Mouse (Mus musculus): ENCODE results near the gene Agfg1. TPM values are rescaled to one million over a fixed set of nuclear protein-coding genes. Genes with fewer than 3 reads are reported as not detected.
A peak's percentile ranks its signal among the peaks of the same experiment; 100 is the strongest.

Gene Agfg1
- polyA plus RNA-seq, 1 experiment from 2014 or later, result 28.1 TPM

DNA sequence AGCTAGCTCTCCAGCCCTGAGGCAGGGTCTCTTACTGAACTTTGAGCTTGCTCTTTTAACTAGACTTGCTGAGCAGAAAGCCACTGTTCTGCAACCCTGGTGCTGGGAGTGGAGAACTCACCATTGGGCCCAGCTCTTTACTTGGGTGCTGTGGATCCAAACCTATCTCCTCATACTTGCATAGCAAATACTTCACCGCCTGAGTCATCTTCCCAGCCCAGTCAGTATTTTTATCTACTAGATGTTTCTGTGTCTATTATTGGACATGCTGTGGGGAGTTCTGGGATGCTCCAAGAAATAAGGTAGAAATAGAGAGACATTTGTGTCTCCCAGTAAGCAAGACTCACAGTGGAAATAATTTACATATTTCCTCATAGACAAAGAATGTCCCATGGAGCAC lies 35.2 kb upstream of the Agfg1 start:
- Histone ChIP-seq H3K27ac (no peak overlapping the region), H3K4me2 (no peak overlapping the region), H3K4me1 (peaks cover 7% of the 10 kb centered on the region), H3K27me3 (no peaks in the 10 kb centered on the region), H3K36me3 (no peaks in the 10 kb centered on the region), H3K4me3 (no peak overlapping the region), H3K9ac (no peak overlapping the region), H3K9me3 (no peaks in the 10 kb centered on the region)
- 93% methylated on average over 1 of the region's 1 CpGs for WGBS
- ATAC-seq (ENCODE audit: insufficient number of reproducible peaks, insufficient read depth, low FRiP score, low TSS enrichment, low read depth), result no peak

DNA sequence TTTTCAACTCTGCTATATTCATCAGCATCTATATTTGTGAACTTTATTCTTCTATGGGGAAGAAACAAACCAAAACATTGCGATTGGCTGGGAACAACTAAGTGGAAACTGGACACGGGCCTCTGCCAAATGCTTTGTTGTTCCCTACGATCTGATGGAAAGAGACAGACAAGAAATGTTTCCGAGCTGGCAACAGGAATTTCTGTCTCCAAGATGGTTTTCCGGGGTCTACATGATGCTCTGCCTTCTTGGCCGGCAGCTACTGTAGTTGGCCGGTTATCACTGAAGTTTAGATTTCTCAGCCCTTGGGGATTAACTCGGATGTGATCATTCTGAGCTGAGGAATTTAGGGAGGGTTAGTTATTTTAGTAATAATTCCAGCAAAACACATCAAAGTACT lies 32.9 kb upstream of the Agfg1 start:
- Histone ChIP-seq H3K4me1 (peaks cover 10% of the 10 kb centered on the region), H3K4me2 (no peak overlapping the region), H3K27me3 (no peaks in the 10 kb centered on the region), H3K27ac (no peak overlapping the region), H3K9ac (no peak overlapping the region), H3K36me3 (no peaks in the 10 kb centered on the region), H3K9me3 (no peaks in the 10 kb centered on the region), H3K4me3 (no peak overlapping the region)
- no peak for ATAC-seq (ENCODE audit: insufficient number of reproducible peaks, insufficient read depth, low FRiP score, low TSS enrichment, low read depth)
- 62% methylated on average over 8 of the region's 8 CpGs for WGBS

DNA sequence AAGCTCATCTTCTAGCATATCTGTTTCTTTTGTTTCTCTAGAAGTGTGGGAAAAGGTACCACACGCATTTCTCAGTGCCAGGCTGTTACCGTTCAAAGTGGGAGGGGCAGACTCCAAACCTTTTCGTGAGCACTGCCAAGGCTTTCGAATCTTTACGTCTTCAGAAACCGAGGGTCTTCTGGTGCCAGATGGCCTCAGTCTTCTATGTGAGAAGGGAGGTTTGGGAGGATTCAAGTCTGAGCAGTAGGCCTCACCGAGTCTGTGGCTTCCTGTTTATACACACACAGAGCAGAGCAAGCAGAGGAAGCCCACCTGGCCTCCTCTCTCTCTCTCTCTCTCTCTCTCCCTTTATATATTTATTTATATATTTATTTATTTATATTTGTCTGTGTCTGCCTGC lies 32.1 kb upstream of the Agfg1 start:
- no peak overlapping the region for H3K4me3 ChIP-seq
- no peak overlapping the region for H3K9ac ChIP-seq
- 87% methylated on average over 7 of the region's 7 CpGs for WGBS
- H3K4me2 ChIP-seq, result no peak overlapping the region
- no peak overlapping the region for H3K27ac ChIP-seq
- no peaks in the 10 kb centered on the region for H3K27me3 ChIP-seq
- no peak for ATAC-seq (ENCODE audit: insufficient number of reproducible peaks, insufficient read depth, low FRiP score, low TSS enrichment, low read depth)
- H3K9me3 ChIP-seq, result no peaks in the 10 kb centered on the region
- peaks cover 10% of the 10 kb centered on the region for H3K4me1 ChIP-seq
- H3K36me3 ChIP-seq, result no peaks in the 10 kb centered on the region

DNA sequence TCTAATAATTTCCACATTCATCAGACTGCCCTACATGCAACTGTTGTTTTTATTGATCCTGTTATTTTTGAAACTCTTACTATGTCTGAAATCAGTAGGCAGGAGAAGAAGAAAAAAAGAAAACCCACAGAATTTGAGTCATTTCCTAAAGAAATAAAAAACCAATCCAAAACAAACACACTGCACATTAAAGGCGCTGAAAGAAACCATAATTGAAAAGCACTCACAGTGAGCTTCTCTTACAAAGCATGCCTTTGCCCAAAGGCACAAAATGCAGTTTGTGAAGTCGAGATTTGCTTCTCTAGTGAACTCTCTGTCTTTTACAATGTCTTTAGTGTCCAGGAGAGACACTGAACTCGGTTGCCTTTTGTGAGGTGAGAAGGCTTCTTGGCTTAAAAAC lies 30.7 kb upstream of the Agfg1 start:
- 33% methylated on average over 3 of the region's 3 CpGs for WGBS
- H3K4me1 ChIP-seq, result peaks cover 10% of the 10 kb centered on the region
- no peak for ATAC-seq (ENCODE audit: insufficient number of reproducible peaks, insufficient read depth, low FRiP score, low TSS enrichment, low read depth)
- H3K9me3 ChIP-seq, result no peaks in the 10 kb centered on the region
- H3K27me3 ChIP-seq, result no peaks in the 10 kb centered on the region
- H3K27ac ChIP-seq, result peak overlapping the region; percentile 28
- H3K36me3 ChIP-seq, result no peaks in the 10 kb centered on the region
- H3K4me2 ChIP-seq, result no peak overlapping the region
- H3K4me3 ChIP-seq, result no peak overlapping the region
- H3K9ac ChIP-seq, result no peak overlapping the region

DNA sequence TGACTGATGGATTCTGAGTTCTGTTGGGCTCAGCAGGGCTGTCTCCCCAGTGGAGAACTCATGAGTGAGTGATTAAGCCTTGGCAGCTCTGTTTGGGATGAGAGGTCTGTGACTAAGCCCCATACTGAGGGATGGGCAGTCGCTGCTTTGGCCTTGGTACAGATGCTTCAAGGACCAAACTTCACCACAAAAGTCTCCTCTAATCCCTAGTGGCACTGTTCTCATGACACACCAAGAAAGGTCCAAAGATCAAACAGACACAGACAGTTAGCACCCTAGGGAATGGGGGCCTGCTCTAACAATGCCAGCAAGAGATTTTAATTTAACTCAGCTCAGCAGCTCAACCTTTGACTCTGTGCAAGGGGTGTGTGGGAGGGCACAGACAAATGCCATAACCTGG lies 27.5 kb upstream of the Agfg1 start:
- H3K4me3 ChIP-seq, result no peak overlapping the region
- no peaks in the 10 kb centered on the region for H3K27me3 ChIP-seq
- H3K9me3 ChIP-seq, result no peaks in the 10 kb centered on the region
- ATAC-seq (ENCODE audit: insufficient number of reproducible peaks, insufficient read depth, low FRiP score, low TSS enrichment, low read depth), result no peak
- peaks cover 10% of the 10 kb centered on the region for H3K4me1 ChIP-seq
- no peak overlapping the region for H3K9ac ChIP-seq
- H3K4me2 ChIP-seq, result no peak overlapping the region
- H3K36me3 ChIP-seq, result no peaks in the 10 kb centered on the region
- 69% methylated on average over 1 of the region's 1 CpGs for WGBS
- no peak overlapping the region for H3K27ac ChIP-seq

DNA sequence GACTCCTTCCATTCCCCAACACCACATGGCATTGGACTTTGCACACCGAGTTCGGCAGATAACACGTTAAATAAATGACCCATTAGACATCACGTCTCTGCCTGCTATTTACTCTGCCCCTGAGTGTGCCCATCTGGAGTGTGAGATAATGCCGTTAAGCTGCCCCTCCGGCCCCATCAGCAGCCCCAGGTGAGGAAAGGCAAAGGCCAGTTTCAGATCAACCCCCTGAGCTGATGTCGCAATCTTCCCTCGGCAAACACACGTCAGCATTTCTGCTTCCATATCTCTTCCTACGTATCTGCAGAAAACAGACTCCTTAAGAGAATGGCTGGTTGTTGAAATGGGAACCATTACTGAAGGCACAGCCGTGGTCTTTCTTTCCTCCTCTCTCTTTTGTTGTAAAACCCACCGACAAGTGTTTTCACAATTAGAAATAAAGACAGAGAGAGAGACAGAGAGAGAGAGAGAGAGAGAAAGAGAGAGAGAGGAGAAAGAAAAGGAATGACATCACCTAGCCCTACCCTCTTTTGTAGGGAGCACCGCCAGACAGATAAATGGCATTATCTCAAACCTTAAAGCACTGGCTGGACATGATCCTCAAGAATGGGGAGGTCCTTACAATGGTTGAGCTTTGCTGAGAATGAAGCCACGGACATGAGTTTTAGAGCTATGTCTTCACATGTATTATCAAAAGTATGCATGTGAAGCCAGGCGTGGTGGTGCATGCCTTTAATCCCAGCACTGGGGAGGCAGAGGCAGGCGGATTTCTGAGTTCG lies 23.2 kb upstream of the Agfg1 start:
- H3K4me1 ChIP-seq, result peaks cover 6% of the 10 kb centered on the region; the same call in 1 of the 2 replicates
- no peaks in the 10 kb centered on the region for H3K36me3 ChIP-seq
- H3K9me3 ChIP-seq, result no peaks in the 10 kb centered on the region
- WGBS, result 74% methylated on average over 17 of the region's 17 CpGs
- H3K4me3 ChIP-seq, result no peak overlapping the region
- H3K27me3 ChIP-seq, result no peaks in the 10 kb centered on the region
- no peak for ATAC-seq (ENCODE audit: insufficient number of reproducible peaks, insufficient read depth, low FRiP score, low TSS enrichment, low read depth)
- no peak overlapping the region for H3K27ac ChIP-seq
- H3K9ac ChIP-seq, result no peak overlapping the region
- H3K4me2 ChIP-seq, result no peak overlapping the region

DNA sequence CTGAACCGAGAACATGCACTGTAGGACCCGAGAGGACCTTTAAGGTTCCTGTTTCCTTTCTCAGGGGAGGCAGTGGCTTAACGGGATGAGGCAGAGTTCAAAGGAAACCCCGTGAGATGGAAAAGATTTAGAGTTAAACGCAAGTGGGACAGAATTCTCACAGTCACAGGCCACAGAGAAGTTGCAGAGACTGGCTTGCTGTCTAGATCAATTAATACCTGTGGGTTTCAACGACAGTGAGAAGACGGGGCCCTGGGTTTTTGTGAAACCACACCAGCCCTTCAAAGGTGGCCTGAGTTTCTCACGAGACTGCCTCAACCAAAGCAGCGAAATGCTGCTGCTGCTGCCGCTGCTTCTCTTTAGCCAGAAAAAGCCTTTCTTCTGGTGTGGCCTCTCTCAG lies 19.9 kb upstream of the Agfg1 start:
- no peak for ATAC-seq (ENCODE audit: insufficient number of reproducible peaks, insufficient read depth, low FRiP score, low TSS enrichment, low read depth)
- H3K4me2 ChIP-seq, result no peak overlapping the region
- no peaks in the 10 kb centered on the region for H3K27me3 ChIP-seq
- whole genome bisulfite sequencing, result 51% methylated on average over 10 of the region's 10 CpGs
- no peak overlapping the region for H3K9ac ChIP-seq
- no peaks in the 10 kb centered on the region for H3K36me3 ChIP-seq
- H3K4me3 ChIP-seq, result no peak overlapping the region
- H3K27ac ChIP-seq, result no peak overlapping the region
- peaks cover 6% of the 10 kb centered on the region; the same call in 1 of the 2 replicates for H3K4me1 ChIP-seq
- no peaks in the 10 kb centered on the region for H3K9me3 ChIP-seq

DNA sequence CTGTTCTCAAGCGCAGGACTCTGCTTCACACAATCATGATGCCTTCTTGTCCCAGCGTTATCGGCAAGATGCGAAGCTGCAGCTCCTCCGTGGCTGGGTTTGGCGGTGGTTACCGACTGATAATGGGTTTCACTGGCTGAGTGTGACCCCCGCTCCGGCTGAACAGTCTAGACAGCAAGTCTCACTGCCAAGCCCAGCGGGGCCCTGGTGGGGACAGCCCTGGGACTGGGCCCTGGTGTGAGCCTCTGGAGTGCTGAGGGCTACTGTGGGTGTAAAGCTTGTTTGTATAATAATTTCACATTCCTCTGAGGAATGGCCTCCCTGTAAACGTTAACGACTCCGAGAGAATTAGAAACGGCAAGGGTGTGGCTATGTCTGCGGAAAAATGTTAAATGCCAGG lies 19.1 kb upstream of the Agfg1 start:
- Histone ChIP-seq H3K4me3 (no peak overlapping the region), H3K9me3 (no peaks in the 10 kb centered on the region), H3K4me2 (no peak overlapping the region), H3K27ac (no peak overlapping the region), H3K4me1 (peaks cover 6% of the 10 kb centered on the region; the same call in 1 of the 2 replicates), H3K36me3 (no peaks in the 10 kb centered on the region), H3K9ac (no peak overlapping the region), H3K27me3 (no peaks in the 10 kb centered on the region)
- 58% methylated on average over 15 of the region's 15 CpGs for WGBS
- ATAC-seq (ENCODE audit: insufficient number of reproducible peaks, insufficient read depth, low FRiP score, low TSS enrichment, low read depth), result no peak

DNA sequence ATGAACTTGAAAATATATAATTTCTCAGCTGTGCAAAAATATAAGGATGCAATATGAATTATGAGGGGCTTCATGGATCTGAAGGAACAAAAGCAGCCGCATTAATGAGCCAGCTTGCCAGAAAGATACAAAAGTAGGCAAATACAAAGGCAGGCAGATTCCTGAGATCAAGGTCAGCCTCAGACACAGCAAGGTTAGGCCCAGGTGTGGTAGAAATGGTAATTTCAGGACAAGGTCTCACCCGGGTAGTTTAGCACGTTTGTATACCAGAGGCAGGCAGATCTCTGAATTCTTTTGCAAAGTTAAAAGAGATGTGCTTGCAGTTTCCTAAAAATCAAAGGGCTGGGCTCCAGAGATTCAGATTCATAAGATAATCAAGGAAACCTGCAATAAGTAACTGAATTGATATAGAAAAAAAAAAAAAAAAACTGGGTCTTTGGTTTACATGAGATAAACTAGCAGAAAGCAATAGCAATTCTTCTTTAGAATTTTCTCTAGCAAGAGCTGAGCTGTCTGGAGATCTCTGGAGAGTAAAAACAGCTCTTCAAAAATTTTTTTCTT lies 18.6 kb upstream of the Agfg1 start:
- Histone ChIP-seq H3K9me3 (no peaks in the 10 kb centered on the region), H3K4me1 (peaks cover 6% of the 10 kb centered on the region; the same call in 1 of the 2 replicates), H3K9ac (no peak overlapping the region), H3K36me3 (no peaks in the 10 kb centered on the region), H3K4me3 (no peak overlapping the region), H3K27ac (no peak overlapping the region), H3K4me2 (no peak overlapping the region), H3K27me3 (no peaks in the 10 kb centered on the region)
- ATAC-seq (ENCODE audit: insufficient number of reproducible peaks, insufficient read depth, low FRiP score, low TSS enrichment, low read depth), result no peak
- WGBS, result 77% methylated on average over 3 of the region's 3 CpGs

DNA sequence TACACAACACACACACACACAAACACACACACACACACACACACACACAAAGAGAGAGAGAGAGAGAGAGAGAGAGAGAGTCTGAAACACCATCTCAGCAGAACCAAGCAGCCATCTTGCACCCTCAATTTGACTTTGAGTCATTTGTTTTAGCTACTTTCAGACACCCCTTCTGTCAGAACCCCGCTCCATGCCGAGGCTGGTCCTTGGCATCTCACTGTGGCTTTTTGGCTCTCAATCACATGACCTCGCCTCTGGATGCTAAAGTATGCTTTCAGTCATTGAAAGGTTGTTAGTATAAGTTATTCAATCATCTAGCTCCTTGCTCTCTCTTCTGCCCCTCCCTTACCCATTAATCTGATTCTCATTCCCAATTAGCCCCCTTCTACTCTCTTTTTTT lies 17.4 kb upstream of the Agfg1 start:
- 79% methylated on average over 3 of the region's 3 CpGs for WGBS
- Histone ChIP-seq H3K4me1 (peaks cover 6% of the 10 kb centered on the region; the same call in 1 of the 2 replicates), H3K4me2 (no peak overlapping the region), H3K36me3 (no peaks in the 10 kb centered on the region), H3K27ac (no peak overlapping the region), H3K9me3 (no peaks in the 10 kb centered on the region), H3K9ac (no peak overlapping the region), H3K4me3 (no peak overlapping the region), H3K27me3 (no peaks in the 10 kb centered on the region)
- no peak for ATAC-seq (ENCODE audit: insufficient number of reproducible peaks, insufficient read depth, low FRiP score, low TSS enrichment, low read depth)

DNA sequence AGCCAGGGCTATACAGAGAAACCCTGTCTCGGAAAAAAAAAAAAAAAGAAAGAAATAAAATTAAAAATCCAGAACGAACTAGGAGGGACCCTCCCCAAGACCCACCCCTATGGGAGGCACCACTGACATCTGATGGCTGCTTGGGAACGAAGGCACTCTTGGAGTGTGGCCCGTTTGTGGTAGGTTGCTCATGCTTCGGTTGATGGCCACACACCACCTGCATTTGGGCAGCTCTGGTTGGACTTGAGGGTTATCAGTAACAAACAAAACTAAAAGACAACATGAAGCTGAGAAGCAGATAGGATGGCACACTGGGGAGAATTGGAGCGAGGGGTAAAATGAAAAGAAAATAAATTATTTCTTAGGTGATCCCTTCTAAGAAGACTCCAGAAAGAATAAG lies 15.1 kb upstream of the Agfg1 start:
- no peak for ATAC-seq (ENCODE audit: insufficient number of reproducible peaks, insufficient read depth, low FRiP score, low TSS enrichment, low read depth)
- no peak overlapping the region for H3K9ac ChIP-seq
- H3K4me1 ChIP-seq, result peaks cover 6% of the 10 kb centered on the region; the same call in 1 of the 2 replicates
- no peak overlapping the region for H3K27ac ChIP-seq
- H3K27me3 ChIP-seq, result no peaks in the 10 kb centered on the region
- H3K9me3 ChIP-seq, result no peaks in the 10 kb centered on the region
- no peak overlapping the region for H3K4me3 ChIP-seq
- H3K4me2 ChIP-seq, result no peak overlapping the region
- no peaks in the 10 kb centered on the region for H3K36me3 ChIP-seq
- WGBS, result 83% methylated on average over 6 of the region's 6 CpGs

DNA sequence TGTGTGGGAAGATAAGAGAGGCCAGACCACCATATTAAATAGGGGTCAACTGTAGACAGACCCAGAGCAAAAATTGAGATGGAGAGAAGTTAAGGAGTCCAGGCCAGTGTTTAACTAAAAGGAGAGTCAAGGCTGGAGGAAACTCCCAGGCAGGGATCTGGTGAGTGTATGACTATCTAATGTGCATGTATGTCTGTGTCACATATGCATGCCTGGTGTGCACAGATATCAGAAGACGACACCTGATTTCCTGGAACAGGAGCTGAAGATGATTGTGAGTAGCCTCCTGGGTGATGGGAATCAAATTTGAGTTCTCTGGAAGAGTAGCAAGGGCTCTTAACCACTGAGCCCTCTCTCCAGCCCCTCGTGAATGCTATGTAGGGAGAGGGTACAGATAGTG lies 14.0 kb upstream of the Agfg1 start:
- Histone ChIP-seq H3K36me3 (no peaks in the 10 kb centered on the region), H3K4me1 (peaks cover 3% of the 10 kb centered on the region; the same call in 1 of the 2 replicates), H3K4me3 (no peak overlapping the region), H3K4me2 (no peak overlapping the region), H3K27me3 (no peaks in the 10 kb centered on the region), H3K27ac (no peak overlapping the region), H3K9ac (no peak overlapping the region), H3K9me3 (no peaks in the 10 kb centered on the region)
- no peak for ATAC-seq (ENCODE audit: insufficient number of reproducible peaks, insufficient read depth, low FRiP score, low TSS enrichment, low read depth)
- 88% methylated on average over 2 of the region's 2 CpGs for WGBS

Measured in embryonic facial prominence, embryonic 13.5 days (tissue).